Mouse (Mus musculus): Measurements from ENCODE around the gene Prkar2b.

Gene Prkar2b

DNA sequence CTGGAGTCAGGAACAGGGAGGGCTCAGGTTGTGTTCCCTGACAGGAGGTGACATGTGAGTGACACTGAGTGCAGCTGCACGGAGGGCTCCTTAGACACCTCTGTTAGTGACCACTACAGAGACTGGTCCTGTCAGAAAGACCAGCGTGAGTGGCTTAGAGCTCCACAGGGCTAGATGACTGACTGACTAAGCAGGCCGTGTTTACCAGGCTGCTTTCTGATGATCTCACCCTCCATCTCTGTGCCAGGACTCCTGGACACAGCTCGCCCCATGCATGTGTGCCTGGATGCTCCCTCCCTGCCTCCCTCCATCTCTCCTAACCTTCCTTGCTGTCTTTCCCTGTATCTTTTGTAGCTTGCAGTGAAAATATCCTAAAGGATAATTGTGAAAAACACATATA, 147.5 kb downstream of the Prkar2b start:
- DNase-seq = no peak

DNA sequence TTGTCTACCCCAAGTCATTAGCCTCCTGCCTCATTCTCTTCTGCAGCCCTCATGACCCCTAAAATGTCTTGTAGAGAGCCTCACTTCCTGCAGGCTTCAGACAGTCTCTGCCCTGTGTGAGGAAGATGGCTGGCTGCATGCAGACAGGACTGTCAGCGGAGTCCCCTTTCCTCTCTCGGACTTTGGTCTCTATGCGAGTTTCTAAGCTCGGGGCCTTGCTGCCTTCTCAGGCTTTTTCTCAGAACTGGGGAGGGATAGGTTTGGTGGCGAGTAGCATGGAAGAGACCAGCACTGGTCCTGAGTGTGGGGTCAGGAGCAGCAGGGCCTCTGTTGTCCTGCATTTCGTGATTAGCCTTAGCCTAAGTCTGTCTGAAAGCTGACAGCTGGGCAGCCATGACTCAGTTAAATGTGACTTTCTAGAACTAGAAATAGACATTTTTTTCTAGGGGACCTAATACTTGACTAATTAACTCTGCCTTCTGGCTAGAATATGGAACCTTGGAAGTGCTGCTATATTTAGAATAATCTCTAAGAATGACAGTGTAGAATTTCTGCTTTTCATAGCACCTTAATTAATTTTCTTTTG, 148.0 kb downstream of the Prkar2b start:
- no peak for DNase-seq
